Mouse (Mus musculus) thymus, adult 2 months (tissue): ENCODE measurements around the gene Gnl1. TPM values are rescaled to one million over a fixed set of nuclear protein-coding genes. Genes with fewer than 3 reads are reported as not detected.
"Not testable (repeated sequence)": the region's sequence is repeated elsewhere in the genome, so short reads cannot be mapped to it uniquely, and the experiment has no call there.

Source experiments
- DNase-seq: peaks from one replicate; pipeline ENCODE4 v3.0.0; 2021
- H3K27ac ChIP-seq: fragments of 200-500 bp; 2 replicates; pipeline ENCODE4 v1.5.1; 2012; ENCODE audit warnings: low read length, control low read depth; ENCODE audit not compliant: control insufficient read depth, insufficient read depth
- H3K27me3 ChIP-seq: fragments of 200-500 bp; 2 replicates; pipeline ENCODE4 v1.6.1; 2012; ENCODE audit warnings: mild to moderate bottlenecking, low read length, moderate library complexity, mixed read lengths; ENCODE audit not compliant: control insufficient read depth, insufficient read depth
- H3K36me3 ChIP-seq: fragments of 200-500 bp; 2 replicates; pipeline ENCODE4 v1.6.1; 2012; ENCODE audit warnings: mild to moderate bottlenecking, low read length, moderate library complexity; ENCODE audit not compliant: control insufficient read depth, insufficient read depth
- H3K4me1 ChIP-seq: fragments of 200-500 bp; replicated peaks from 2 replicates; pipeline ENCODE4 v1.6.1; 2012; ENCODE audit warnings: low read length; ENCODE audit not compliant: control insufficient read depth, insufficient read depth
- H3K4me3 ChIP-seq: fragments of 200-500 bp; 2 replicates; pipeline ENCODE4 v1.5.1; 2012; ENCODE audit warnings: mild to moderate bottlenecking, low read length, control low read depth, moderate library complexity; ENCODE audit not compliant: control insufficient read depth, insufficient read depth
- CTCF ChIP-seq: fragments of 200-500 bp; IDR thresholded peaks from 2 replicates; pipeline ENCODE4 v1.5.1; 2012; ENCODE audit warnings: mild to moderate bottlenecking, control low read depth, low read length, moderate library complexity, borderline replicate concordance; ENCODE audit not compliant: control insufficient read depth, poor library complexity, insufficient read depth; ENCODE audit errors: extremely low read depth
- POLR2A ChIP-seq: fragments of 200-500 bp; IDR thresholded peaks from 2 replicates; pipeline ENCODE4 v1.6.1; 2012; ENCODE audit warnings: mild to moderate bottlenecking, low read length, control low read depth, moderate library complexity; ENCODE audit not compliant: control insufficient read depth, poor library complexity, insufficient read depth; ENCODE audit errors: extremely low read depth
- WGBS: fragments of 180-500 bp; shearing (Covaris S2); methylation state at CpG from one replicate; pipeline ENCODE4 v1.1.7; 2018; 5-methylcytosine and 5-hydroxymethylcytosine counted together
- polyA plus RNA-seq: library from polyadenylated mRNA; depleted of rRNA; stranded (reverse); fragments of >200 nt; gene quantifications from 2 replicates; pipeline ENCODE4 v1.2.3, GENCODE M21; 2012

Gnl1 gene
- polyA plus RNA-seq, 1 experiment: 37.9 TPM

GRCm38 (mm10) chr17:36001966-36002365 lies 22.3 kb downstream of the Gnl1 start:
- 67% methylated on average over 6 of the region's 6 CpGs for WGBS
- Histone ChIP-seq H3K4me3 (no peak overlapping the region), H3K27me3 (no peaks in the 10 kb centered on the region), H3K36me3 (no peaks in the 10 kb centered on the region), H3K27ac (peak overlapping the region; percentile 8; the same call in 1 of the 2 replicates), H3K4me1 (peaks cover 33% of the 10 kb centered on the region)
- TF ChIP-seq POLR2A (no peak), CTCF (no peak)
- DNase-seq: peak; percentile 26

GRCm38 (mm10) chr17:36003331-36003730 lies 23.7 kb downstream of the Gnl1 start:
- peaks cover 25% of the 10 kb centered on the region for H3K4me1 ChIP-seq
- no peaks in the 10 kb centered on the region for H3K27me3 ChIP-seq
- no peak for DNase-seq
- no peak overlapping the region for H3K4me3 ChIP-seq
- H3K36me3 ChIP-seq: no peaks in the 10 kb centered on the region
- no peak overlapping the region for H3K27ac ChIP-seq
- TF ChIP-seq POLR2A (no peak), CTCF (no peak)
- WGBS: 91% methylated on average over 7 of the region's 7 CpGs

GRCm38 (mm10) chr17:36004409-36004808 lies 24.8 kb downstream of the Gnl1 start:
- 92% methylated on average over 7 of the region's 7 CpGs for WGBS
- not testable (repeated sequence) for DNase-seq, H3K4me3 ChIP-seq, H3K27me3 ChIP-seq, H3K36me3 ChIP-seq, H3K27ac ChIP-seq
- H3K4me1 ChIP-seq: peaks cover 22% of the 10 kb centered on the region

GRCm38 (mm10) chr17:36014977-36015376 lies 35.3 kb downstream of the Gnl1 start:
- Histone ChIP-seq H3K36me3 (peaks cover 26% of the 10 kb centered on the region), H3K27me3 (no peaks in the 10 kb centered on the region), H3K4me3 (no peak overlapping the region), H3K4me1 (peaks cover 9% of the 10 kb centered on the region), H3K27ac (no peak overlapping the region)
- WGBS: 89% methylated on average over 5 of the region's 5 CpGs
- TF ChIP-seq CTCF (no peak), POLR2A (no peak)
- DNase-seq: no peak

GRCm38 (mm10) chr17:36017046-36017445 lies 37.4 kb downstream of the Gnl1 start:
- no peaks in the 10 kb centered on the region for H3K27me3 ChIP-seq
- 97% methylated on average over 5 of the region's 5 CpGs for WGBS
- H3K27ac ChIP-seq: no peak overlapping the region
- TF ChIP-seq POLR2A (no peak), CTCF (no peak)
- no peak for DNase-seq
- H3K4me3 ChIP-seq: no peak overlapping the region
- peaks cover 16% of the 10 kb centered on the region for H3K4me1 ChIP-seq
- H3K36me3 ChIP-seq: peaks cover 26% of the 10 kb centered on the region

GRCm38 (mm10) chr17:36018979-36019378 lies 39.3 kb downstream of the Gnl1 start:
- peaks cover 26% of the 10 kb centered on the region for H3K36me3 ChIP-seq
- 73% methylated on average over 2 of the region's 2 CpGs for WGBS
- DNase-seq: no peak
- H3K27ac ChIP-seq: peak overlapping the region; percentile 24; the same call in 1 of the 2 replicates
- TF ChIP-seq CTCF (no peak), POLR2A (no peak)
- peaks cover 29% of the 10 kb centered on the region for H3K4me1 ChIP-seq
- no peak overlapping the region for H3K4me3 ChIP-seq
- H3K27me3 ChIP-seq: no peaks in the 10 kb centered on the region

GRCm38 (mm10) chr17:36019519-36019918 lies 39.9 kb downstream of the Gnl1 start:
- no peak for DNase-seq
- TF ChIP-seq POLR2A: no peak
- no peak for TF ChIP-seq CTCF
- Histone ChIP-seq H3K4me1 (peaks cover 30% of the 10 kb centered on the region), H3K36me3 (peaks cover 20% of the 10 kb centered on the region), H3K4me3 (peak overlapping the region; percentile 17; the same call in 1 of the 2 replicates), H3K27ac (peak overlapping the region; percentile 98), H3K27me3 (no peaks in the 10 kb centered on the region)
- 39% methylated on average over 3 of the region's 3 CpGs for WGBS
